Mouse (Mus musculus) ES-Bruce4 (cell line): ENCODE results near the gene Krt35.

Source experiments
- CTCF ChIP-seq: IDR thresholded peaks from one replicate; pipeline ENCODE4 v1.8.1; 2011; ENCODE audit warnings: low read depth, low read length
- EP300 ChIP-seq: IDR thresholded peaks from 2 replicates; pipeline ENCODE4 v1.6.1; 2011; ENCODE audit warnings: low read depth, low read length; ENCODE audit not compliant: insufficient read depth
- POLR2A ChIP-seq: IDR thresholded peaks from one replicate; pipeline ENCODE4 v1.8.1; 2011; ENCODE audit warnings: low read length; ENCODE audit not compliant: insufficient read depth

DNA sequence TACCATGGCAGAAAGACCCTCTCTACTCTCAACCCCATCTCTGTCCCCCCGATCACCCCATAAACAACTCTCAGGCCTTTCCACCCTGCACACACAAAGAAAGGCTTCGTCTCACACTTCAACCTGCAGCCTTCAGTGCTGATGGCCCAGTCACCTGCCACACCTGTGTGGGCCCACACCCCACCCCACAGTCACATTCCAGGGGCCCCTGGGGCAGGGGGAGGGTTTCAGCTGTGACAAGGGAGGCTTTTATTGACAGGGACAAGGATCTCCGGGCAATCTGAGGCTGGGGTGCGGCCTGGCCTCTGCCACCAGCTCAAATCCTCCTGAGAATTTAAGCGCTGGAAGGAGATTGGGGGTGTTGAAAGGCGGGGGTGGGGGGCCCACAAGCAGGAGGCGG is 42.8 kb upstream of the Krt35 start:
- no peak for TF ChIP-seq CTCF
- no peak for TF ChIP-seq POLR2A
- TF ChIP-seq EP300 = no peak
